Mouse (Mus musculus) brain, embryonic 14.5 days (tissue): Measurements from ENCODE around the gene Mapk8ip3.

Experiments used
- CTCF ChIP-seq: fragments of 200-500 bp; IDR thresholded peaks from 2 replicates; pipeline ENCODE4 v1.5.1; 2012; ENCODE audit warnings: inconsistent platforms, mild to moderate bottlenecking, moderate library complexity, borderline replicate concordance; ENCODE audit not compliant: insufficient read depth, insufficient read length; ENCODE audit errors: extremely low read depth
- POLR2A ChIP-seq: fragments of 200-500 bp; IDR thresholded peaks from 2 replicates; pipeline ENCODE4 v1.6.1; 2012; ENCODE audit warnings: mild to moderate bottlenecking, inconsistent platforms, borderline replicate concordance; ENCODE audit not compliant: poor library complexity, insufficient read depth, insufficient read length, severe bottlenecking; ENCODE audit errors: extremely low read depth

DNA sequence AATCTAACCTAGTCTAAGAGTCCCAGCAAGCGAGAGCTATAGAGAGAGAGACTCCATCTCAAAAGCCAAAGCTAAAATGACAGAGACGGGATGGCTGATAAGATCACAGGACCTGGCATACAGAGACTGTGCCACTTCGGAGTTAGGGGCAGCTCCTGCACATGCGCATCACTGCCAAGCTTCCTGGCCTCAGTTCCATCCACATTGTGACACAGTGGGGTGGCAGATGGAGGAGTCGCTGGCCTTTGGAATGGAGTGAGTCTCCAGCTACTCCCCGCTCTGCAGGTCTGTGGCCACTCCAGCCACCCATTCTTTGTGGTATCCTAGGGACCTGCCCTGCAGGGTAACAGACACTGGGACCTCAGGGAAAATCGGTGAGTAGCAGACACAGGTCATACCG lies 71.0 kb downstream of the Mapk8ip3 start, which contains the start of gene Igfals:
- TF ChIP-seq CTCF: no peak
- no peak for TF ChIP-seq POLR2A
